Mouse (Mus musculus) large intestine, adult 2 months (tissue): ENCODE results near the gene Fam227b. TPM values are rescaled to one million over a fixed set of nuclear protein-coding genes. Genes with fewer than 3 reads are reported as not detected.

ENCODE experiments used
- DNase-seq: peaks from one replicate; pipeline ENCODE4 v3.0.0-alpha.2; 2012; ENCODE audit warnings: low read depth, low spot score
- WGBS: fragments of 180-500 bp; shearing (Covaris S2); methylation state at CpG from one replicate; pipeline ENCODE4 v1.1.7; 2018; 5-methylcytosine and 5-hydroxymethylcytosine counted together
- polyA plus RNA-seq: library from polyadenylated mRNA; depleted of rRNA; stranded (reverse); fragments of >200 nt; gene quantifications from 2 replicates; pipeline ENCODE4 v1.2.3, GENCODE M21; 2012; rRNA removed

The Fam227b gene
- not detected in 2 replicates for polyA plus RNA-seq

DNA sequence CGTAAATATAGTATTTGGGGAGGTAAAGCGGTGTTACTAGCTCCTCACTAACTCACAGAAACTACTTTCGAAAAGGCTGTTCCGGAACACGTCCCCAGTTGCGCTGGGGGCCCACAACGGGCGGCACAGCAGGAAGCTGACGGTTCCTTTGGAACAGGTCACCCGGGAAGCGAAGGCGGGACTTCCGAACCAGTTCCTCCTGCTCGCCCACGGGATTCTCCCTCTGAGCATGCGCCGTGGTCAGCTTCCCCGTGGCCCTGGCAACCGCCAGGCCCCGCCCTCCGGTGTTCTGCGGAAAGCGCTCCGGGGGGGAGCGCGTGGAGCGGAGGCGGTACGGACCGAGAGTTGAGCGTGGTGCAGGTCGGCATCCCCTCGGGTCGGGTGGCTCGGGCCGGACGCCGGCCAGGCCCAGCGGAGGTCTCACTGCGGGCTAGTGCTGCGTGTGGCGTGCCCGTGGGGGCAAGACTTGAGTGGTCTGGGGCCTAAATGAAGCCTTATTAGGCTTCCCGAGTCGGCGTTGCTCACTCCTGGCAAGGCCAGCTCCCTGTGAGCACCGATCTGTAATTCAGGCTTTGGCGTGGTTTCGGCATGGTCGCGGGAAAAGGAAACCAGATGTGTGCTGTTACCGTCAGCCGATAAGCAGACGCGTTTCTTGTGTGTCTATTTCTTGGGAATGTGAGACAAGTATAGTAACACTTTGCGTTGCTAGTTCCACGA, at the start of gene Fam227b, which contains the start of gene Dtwd1:
Fam227b (minus strand) TSS at position 150 of the 717 bp plus-strand sequence.
Dtwd1 (plus strand) TSS at position 287 of the 717 bp plus-strand sequence.
- under 1% methylated on average over 57 of the region's 57 CpGs for WGBS
- peak; percentile 78 for DNase-seq

DNA sequence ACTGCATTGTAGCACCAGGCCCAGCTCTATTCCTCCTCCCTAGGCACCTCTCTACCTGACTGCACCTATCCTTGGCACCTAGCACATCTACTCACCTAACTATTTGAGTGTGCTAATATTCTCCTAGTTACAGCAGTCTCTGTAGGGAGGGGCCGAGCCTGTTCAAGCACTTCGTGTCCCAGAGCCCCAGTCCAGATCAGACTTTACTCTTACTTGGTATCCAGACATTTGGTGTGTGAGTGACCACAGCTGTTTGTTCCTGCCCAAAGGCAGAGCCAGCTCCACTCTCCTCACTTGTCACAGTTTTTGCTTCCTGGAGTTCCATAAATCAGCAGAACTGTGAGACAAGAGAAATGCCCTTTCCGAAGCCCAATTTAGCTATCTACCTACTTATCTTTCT, 47.2 kb upstream of the Fam227b start:
- 76% methylated on average over 3 of the region's 3 CpGs for WGBS
- no peak for DNase-seq

DNA sequence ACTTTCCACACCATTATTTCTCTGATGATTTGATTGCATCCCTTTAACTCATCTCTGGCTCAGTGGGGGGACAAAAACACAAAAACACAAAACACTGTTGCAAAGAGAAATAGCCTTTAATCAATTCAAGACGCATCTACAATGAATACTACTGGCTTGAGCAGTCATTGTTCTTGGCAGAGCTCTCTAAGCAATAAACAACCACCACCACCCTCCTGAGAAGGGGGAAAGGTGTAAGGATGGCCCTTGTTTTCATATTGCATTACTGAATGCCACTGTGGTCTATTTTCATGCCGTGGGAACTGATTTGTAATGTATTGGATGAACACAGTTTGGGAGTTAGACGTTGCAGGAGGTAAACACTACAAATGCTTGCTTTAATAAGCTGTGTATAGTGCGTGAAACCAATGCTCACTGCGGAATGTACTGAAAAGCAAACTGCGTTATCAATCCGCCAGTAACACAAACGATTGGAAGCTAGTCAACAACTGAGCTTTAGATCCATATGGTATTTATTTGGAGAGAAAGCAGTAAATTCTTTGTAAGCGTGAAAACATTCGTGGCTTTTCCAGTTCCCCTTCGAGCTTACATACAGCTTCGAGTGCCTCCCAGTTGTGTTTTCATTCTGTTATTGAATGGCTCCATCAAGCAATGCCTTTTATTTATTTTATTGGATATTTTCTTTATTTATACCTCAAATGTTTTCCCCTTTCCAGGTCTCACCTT, 44.0 kb upstream of the Fam227b start:
- no peak for DNase-seq
- 66% methylated on average over 12 of the region's 12 CpGs for WGBS

DNA sequence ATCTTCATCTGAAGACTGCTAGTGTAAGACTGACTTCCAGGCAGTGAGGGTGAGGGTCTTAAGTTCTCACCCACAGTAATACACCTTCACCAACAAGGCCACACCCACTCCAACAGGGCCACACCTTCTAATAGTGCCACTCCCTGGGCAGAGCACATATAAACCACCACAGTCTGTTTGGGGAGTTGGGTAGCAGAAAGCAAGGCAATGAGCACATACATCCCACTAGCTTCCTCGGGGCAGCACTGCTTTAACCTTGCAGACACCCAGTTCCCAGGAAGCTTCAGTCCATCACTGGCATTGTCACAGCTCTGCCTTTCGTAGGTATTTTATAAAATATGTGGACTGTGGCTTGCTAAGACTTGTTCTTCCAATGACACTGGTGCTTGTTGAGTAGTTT, 40.3 kb upstream of the Fam227b start:
- DNase-seq, result no peak
- WGBS, result 74% methylated on average over 2 of the region's 2 CpGs

DNA sequence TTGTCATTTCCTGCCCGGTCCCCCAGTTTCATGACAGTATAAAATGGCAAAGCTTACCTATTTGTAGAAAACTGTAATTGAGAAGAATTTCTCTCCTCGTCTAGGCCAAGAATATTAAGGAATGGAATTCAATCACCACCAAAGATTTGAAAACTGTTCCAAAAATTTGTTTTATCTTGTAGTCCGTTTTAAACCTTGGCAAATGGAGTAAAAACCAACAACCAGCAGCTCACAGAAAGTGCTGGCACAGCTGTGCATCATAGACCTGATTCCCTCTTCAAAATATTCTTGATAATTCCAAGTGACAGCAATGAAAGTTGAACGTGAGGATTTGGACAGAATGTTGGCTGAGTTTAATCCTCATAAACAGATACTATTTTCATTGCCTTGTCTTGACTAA, 39.5 kb upstream of the Fam227b start:
- DNase-seq, result no peak
- 63% methylated on average over 4 of the region's 4 CpGs for WGBS

DNA sequence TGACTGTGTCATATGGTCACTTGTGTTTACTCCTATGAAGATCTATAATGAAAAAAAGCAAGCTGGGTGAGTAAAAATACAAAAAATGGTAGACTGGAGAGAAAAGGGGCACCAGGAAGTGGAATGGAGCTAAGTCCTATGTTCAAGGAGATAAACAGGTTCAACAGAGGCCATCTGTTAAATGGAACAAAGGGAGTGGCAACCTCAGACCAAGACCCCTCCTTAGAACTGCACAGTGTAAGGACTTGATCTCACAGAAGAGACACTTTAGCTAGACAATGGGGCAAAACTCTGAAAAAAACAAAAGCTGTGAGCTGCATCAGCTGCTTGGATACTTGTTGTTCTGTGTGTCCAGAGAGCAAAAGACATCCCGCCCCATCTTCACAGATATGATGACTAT, 19.6 kb upstream of the Fam227b start:
- no peak for DNase-seq
- 84% methylated on average over 1 of the region's 1 CpGs for WGBS

DNA sequence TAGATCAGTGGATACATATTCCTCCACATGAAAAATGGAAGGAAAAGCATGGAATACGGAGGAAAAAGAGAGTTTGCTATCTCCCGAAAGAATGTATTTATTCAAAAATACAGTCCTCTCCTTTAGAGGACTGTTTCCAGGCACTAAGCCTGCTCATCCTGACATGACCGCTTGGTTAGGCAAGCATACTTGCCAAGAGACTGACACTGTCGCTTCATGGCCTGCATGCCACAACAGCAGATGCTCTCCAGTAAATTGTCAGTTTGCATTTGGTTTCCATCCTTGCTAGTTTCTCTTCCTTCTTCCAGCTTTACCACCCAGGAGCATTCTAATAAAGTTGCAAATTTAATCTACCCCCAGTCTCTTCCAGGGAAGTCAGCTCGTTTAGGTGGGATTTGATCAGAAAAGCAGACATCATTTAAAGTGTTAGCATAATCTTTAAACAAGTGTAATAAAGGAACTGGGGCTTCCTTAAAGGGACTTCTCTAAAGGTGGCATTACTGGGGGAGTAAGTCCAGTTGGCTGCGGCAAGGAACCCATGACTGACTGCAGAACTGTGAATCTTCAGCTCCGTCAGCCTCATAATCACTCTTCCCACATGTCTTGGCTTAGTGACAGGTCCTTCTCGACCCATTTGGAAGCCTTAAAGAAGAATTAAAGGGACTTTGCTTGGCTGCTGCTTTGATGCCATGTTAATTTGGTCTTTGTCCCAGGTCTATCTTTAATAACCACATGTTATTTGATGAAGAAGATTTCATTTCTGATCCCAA, 15.2 kb upstream of the Fam227b start:
- DNase-seq, result no peak
- WGBS, result 71% methylated on average over 8 of the region's 8 CpGs

DNA sequence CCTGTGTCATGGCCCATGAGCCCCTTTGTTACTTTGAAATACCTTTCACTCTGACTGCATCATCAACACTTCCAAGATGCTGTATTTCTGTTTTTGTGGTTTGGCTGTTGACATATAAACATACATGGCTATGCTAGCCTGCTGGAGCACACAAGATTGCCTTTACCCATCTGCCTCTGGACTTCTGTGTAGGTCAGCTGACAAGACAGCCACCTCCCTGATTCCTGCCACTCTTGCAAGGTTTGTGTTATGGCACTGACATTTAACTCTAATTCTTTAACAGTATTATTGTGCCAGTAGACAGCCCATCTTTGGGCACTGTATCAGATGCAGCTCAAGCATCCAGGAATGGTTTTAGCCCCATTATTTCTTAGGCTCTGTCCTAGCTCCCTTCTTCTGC, 14.5 kb upstream of the Fam227b start:
- no peak for DNase-seq

DNA sequence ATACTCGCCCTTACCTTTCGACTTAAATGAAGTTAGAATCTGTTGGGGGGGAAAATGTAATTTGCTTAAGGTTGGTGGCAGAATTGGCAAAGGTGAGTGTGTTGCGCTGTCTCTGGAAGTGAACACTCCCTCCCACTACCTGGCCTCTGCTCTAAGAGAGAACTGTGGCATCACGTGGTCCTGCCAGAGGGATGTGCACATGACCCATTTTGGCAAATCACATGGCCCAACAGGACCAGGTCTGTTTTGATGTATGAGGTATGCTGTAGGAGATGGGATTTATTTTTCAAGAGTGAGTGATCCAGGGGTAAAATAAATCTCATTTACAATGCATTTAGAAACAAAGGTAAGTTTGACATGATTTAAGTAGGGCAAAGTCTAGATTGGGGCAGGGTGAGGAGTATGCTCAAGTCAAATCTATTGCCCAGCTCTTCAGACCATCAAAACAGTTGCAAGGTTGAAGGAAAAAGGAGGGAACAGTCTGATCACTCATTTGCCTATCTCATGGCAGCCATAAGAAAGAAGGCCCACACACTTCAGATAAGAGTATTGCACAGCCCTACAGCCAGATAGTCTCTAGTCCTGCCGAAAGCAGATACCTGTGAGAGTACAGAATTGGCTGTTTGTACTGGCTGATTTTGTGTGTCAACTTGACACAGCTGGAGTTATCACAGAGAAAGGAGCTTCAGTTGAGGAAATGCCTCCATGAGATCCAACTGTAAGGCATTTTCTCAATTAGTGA, 13.6 kb upstream of the Fam227b start:
- 93% methylated on average over 5 of the region's 5 CpGs for WGBS
- DNase-seq, result no peak

DNA sequence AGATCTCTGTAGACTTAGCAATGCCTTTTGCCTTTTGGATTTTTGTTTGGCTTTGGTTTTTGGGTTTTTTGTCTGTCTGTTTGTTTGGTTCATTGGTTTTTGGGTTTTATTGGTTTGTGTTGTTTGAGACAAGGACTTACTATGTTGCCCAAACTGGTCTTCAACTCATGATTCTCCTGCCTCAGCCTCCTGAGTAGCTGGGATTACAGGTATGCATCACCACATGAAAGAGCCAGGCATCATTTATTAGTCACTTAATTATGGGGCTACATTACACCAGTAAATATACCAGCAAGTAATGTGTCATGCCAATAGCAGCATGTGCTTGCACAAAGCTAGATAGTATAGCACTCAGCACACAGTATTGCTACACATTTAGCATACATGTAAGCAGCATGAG, 4.1 kb downstream of the Fam227b start:
- DNase-seq, result no peak

DNA sequence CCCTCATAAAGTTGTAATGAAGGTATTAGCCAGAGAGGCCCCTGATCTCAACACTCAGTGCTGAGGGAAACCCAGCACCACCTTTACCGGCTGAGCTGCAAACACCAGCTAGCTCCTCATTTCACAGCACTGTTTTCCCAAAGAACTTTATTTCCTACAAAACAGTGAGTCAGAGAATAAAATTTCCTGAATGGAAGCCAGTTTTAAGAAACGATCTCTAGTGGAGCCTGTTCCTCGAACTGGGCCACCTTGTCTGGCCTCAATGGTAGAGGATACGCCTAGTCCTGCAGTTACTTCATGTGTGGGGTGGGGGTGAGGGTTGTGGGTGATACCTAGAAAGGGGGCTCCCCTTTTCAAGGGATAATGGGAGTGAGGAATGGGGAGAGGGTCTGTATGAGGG, 57.2 kb downstream of the Fam227b start:
- WGBS, result 60% methylated on average over 4 of the region's 4 CpGs
- DNase-seq, result no peak

DNA sequence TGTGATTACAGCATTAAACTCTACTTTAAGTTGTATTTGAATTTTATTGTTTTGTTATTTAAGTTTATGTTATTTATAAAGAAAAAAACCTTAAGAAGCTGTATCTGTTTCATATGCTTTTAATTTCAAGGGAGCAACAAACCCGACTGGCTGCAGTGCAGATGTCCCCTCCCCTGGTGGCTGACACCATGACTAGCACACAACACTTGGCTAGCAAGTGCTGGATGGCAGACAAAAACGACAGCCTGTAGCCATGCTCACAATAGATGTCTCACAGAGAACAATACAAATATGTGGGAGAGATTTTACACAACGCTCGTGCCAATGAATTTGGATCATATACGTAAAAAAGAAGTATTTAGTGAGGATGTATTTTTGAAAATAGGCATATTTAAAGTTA, 61.4 kb downstream of the Fam227b start:
- WGBS, result 70% methylated on average over 5 of the region's 5 CpGs
- no peak for DNase-seq

DNA sequence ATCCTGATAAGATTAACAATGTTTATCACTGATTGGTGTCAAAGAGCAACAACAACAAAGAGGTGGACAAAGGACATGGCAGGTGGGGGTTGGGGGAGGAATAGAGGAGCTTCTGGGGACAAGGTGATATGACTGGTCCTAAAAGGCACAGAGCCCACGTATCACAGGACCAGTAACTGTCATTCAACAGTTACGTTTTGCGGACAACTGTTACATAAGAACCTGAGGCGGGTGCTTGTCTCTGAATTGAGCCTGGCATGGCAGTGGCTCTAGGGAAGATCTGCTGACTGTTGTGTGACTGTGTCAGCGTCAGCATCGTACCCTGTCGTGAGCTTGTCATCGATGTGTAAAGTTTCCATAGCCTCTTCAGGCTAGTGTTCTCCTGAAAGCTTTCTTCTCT, 65.6 kb downstream of the Fam227b start:
- 80% methylated on average over 8 of the region's 8 CpGs for WGBS
- no peak for DNase-seq

DNA sequence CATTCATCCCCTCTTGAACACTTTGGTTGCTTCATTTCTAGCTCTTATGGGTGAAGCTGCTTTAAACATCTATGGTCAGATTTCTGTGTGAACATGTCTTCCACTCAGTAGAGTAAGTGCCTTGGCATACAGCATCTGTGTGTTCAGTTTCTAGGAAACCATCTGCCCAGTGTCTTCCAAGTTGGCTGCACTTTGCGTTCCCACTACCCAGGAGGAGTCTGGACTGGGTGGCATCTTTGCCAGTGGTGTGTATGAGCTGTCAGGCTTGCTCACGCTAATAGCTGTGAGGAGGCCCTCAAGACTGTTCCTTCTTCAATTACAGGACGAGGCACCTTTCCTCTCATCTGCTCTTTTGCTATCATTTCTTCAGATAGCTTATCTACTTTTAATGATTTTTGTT, 67.5 kb downstream of the Fam227b start:
- DNase-seq, result no peak
- WGBS, result 71% methylated on average over 3 of the region's 3 CpGs

DNA sequence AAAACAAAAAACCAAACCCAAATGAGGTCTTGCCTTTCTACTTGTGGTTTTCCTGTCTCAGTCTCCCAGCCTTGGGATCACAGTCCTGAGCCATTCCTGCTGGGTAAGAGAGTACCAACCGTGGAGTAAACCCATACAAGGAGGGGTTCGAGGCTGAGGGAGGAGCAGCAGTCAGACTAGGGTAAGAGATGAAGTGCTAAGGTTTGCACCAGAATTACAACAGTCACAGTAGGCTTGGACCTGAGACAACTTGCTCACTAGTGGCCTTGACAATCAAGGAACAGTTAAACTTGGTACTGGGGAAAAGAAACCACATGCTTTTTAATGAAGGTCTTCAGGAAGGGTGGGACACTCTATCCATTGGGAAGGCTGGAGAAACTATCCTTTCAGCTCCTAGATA, 72.7 kb downstream of the Fam227b start:
- no peak for DNase-seq
- WGBS, result 61% methylated on average over 2 of the region's 2 CpGs

DNA sequence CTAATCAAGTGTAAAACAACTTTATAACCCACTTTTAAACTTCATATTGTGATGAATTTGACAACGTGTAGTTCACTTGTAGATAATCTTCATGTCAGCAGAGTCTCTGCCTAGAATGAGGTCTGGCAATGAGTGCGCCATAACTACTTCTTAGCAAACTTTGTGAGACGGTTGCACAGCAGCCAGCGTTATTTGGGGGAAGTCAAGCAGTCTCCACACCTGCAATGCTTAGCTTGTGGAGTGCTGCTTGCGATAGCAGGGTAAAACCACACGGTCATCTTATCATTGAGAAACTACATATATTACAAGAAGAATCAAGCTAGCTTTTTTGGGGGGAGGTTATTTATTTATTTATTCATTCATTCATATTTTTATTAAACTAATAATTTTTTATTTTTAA, 75.3 kb downstream of the Fam227b start:
- DNase-seq, result no peak
- WGBS, result 75% methylated on average over 6 of the region's 6 CpGs

DNA sequence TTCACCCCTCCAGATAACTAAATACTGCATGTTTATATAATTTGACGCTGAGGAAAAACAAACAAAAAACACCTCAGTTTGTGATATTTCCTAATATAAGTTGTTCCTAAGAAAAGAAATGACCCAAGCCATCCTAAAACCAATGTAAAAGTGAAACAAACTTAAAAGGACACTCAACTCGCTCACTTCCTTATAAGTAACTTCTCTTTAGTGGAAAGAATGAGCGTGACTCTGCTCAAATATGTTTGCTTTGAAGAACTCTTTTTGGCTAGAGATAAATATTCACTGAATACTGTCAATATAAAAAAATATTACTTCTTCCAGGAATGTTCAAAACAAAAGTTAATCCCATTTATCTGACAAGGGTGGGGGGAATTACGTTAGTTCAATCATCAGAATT, 78.1 kb downstream of the Fam227b start:
- WGBS, result 66% methylated on average over 4 of the region's 4 CpGs
- no peak for DNase-seq

DNA sequence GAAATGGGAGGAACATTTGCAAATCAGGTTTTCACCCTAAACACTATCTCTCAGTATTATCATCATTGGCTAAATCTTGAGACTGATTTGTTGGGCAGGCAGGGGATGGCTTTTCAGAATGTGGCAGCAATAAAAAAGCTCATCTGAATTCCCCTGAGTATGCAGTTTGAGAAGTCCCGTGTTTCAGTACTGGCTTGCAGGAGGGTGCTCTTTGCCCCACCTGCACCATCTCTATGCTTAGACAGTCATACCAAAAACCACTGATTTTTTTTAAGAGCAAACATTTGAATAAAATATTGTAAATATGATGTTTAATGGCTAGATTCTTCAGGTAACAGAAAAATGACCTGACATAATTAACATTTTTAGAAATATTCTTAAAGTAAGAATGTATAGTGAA, 82.1 kb downstream of the Fam227b start:
- WGBS, result 52% methylated on average over 1 of the region's 1 CpGs
- DNase-seq, result no peak

DNA sequence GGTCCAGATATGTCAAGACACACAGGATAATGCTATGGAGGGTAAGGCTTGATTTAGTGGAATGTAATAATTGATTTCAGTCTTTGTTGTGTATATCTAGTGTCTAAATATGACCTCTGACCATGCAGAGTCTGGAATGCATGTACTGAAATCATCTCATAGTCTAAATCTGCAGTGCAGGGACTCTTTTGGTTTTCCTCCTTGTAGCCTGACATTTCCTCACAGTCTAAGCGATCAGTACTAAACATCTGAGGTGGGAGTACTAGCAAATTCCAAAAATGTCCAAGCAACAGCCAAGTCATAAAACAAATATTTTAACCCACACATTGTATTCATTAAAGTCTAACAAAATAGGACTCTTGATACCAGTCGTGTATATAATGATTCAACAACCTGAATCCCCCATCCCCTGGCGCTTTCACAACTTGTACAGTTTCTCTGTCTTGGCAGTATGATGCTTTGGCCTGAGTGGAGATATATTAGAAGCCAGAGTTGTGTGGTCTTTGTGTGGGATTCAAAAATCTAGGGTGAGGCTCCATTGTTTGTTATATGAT, 86.4 kb downstream of the Fam227b start:
- DNase-seq, result no peak
- WGBS, result 73% methylated on average over 3 of the region's 3 CpGs

DNA sequence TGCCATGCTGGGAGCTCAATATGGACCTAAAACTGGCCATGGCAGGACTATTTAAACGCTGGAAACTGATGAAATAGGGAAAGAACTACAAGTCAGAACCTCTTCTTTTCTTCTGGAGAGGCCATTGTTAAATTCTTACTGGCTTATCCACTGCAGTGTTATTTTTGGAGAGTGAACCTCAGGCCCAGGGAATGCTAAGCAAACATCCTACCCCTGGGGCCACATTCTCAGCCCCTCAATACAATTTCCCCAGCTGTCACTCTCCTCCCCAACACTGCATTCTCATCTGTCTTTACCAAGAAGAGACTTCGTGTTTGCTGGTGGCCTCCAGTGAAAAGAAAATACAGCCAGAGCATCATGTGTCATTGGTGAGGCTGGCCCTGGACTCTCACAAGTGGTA, 87.0 kb downstream of the Fam227b start:
- WGBS, result 28% methylated on average over 2 of the region's 2 CpGs
- no peak for DNase-seq
